Mouse (Mus musculus): ENCODE results near the gene Stard3nl.
"Not testable (repeated sequence)": the region's sequence is repeated elsewhere in the genome, so short reads cannot be mapped to it uniquely, and the experiment has no call there.

The Stard3nl gene

DNA sequence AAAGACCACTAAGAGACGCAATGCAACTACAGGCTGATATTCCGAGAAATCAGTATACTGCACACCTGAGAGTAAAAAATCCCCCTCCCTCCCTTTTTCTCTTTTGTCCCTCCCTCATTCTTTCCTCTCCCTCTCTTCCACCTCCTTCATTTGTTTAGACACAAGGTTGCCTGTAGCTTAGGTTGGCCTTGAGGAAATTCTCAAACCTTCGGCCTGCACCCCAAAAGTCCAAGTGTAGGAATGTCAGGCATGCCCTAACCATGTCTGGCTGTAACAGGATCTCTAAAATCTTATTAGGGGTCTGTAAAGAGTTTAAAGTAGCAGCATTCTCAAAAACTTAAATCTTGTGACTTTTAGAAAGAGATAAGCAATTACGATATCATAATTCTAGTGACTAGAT lies 10.4 kb downstream of the Stard3nl start:
- DNase-seq (ENCODE audit: low spot score in 2 of 2): no peak

DNA sequence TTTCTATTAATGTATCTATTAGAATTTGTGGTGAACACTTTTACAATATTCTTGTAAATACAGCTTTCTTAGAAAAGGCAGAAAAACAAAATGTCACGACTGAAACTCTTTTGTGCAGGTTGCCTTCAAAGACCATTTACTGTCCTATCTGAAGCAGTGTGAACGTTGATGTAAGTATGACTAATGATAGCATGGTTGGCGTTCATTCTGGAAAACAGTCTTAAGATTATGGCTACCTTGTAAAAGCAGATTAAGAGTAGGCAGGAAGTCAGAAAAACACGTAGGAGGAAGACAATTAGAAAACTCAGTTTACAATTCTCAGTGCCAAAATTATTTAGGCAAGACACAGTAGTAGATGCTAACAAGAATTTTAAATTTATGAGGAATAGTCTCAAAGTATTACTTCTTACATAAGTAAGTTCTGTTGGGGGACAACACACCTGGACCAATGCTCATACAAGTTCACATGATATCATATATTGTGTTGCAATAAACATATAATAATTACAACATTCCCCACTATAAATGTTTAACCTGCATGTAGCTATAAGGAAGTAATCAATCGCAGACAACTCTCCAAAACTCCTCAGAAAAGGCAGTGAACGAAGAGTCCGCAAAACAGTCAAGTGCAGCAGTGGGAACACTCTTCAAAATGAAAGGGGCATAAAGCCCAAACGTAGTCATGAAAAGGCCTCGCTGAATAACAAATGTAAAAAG lies 14.3 kb downstream of the Stard3nl start:
- DNase-seq (ENCODE audit: low spot score in 2 of 2): no peak

DNA sequence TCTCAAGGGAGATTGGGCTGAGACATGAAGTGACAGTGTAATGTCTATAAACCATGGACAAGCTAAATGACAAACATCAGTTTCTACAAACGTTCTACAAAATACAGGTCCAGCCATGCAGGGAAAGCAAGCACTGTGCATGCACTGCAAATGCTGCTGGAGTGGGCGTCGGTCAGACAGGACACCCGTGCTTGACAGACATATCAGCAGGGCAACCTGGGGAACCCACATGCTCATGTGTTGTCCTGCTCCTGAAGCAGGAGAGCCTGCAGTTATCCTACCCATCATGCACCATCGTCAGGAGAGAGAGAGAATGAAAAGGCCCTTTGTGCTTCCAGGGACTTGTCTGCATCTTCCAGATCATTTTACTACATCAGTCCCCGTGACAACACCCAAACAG lies 16.3 kb downstream of the Stard3nl start:
- DNase-seq (ENCODE audit: low spot score in 2 of 2): no peak

DNA sequence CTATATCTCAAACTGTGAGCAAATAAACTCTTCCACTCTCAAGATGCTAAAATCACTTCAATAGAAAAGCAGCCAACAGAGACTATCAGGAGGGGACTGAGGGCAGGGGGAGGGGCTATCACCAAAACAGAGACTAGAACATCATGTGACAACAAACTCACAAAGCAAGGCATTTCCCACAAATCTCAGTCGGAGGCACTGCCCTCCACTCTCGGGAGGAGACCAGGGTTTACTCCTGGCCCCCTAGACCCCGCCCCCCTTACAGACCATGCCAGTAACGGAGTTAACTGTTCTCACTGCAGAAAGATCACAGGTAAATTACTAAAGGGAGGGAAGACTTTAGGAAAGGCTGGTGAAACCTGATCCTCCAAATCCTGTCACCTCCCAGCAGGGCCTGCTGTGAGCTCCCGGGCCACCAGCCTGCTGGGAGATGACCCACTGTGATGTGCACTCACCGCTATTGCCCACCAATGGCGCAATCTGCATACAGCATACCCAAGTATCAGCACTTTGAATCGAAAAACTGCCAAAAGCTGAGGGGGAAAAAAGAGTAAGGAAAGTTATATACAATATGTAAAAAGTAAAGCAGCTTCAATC lies 23.4 kb downstream of the Stard3nl start:
- no peak for DNase-seq (ENCODE audit: low spot score in 2 of 2)

DNA sequence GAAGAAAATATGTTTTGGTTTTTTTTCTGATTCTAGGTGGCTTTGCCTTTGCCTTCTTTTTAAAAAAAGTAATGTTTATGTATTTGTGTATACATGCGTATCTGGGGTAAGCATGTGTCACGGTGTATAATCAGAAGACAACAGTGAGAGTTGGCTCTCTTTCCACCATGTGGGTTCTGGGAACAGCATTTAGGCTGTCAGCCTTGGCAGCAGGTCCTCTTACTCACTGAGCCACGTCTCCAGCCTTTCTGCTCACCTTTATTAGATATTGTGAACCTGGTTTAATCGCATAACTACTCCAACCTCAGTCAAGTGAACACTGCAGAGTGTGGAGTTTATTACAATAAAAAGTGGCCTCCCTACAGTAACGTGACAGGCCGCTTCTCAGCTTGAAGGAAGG lies 26.8 kb downstream of the Stard3nl start:
- DNase-seq (ENCODE audit: low spot score in 2 of 2): no peak

DNA sequence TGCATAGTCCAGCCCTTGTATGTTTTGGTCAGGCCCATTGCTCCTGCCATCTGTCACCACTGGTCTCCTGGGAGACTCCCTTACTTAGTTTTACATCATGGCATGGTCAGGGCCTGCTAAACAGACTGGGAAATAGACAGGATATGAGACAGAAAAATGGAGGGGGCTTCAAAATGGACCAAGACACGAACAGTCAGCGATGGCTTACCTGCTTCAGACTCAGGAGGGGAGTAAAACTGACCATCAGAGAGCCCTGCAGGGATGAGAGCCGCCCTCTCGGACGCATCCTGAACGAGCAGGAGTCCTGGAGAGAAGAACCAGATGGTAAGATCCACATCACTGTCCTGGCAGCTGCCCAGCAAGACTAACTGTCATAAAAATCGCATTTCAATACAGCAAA lies 28.1 kb downstream of the Stard3nl start:
- no peak for DNase-seq (ENCODE audit: low spot score in 2 of 2)

DNA sequence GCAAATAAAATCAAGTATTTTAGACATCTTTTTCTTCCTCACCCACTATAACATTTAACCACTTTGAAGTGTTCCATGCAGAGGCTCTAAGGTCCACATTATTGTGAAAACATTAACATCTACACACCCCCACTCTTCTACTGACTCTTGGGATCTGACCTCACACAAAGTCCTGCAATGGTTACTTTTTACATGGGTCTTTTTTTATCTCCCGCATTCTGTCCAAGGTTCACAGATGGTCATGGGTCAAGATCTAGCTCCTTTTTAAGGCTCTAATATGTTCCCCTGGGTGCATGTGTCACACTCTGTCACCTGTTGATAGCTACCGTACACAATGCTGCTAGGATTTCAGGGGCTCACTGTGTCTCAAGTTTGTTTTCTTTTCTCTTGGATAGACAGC lies 28.7 kb downstream of the Stard3nl start:
- no peak for DNase-seq (ENCODE audit: low spot score in 2 of 2)

DNA sequence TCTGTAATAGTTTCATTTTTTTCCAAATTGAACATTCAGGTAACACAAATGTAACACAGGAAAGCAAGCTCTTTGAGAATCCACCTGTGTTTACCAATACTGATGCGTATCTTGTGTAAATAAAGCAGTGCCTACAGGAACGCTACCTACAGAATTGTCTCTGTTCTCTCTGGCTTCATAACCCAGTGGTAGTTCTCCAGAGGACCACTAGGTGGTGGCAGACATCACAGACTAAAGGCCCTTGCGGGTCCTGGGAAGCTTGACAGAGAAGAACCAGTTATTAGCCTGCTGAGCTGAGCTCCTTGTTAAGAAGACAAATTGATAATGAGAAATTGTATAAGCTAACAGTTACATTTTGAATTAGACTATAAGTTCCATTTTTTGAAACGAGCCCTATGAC lies 30.0 kb downstream of the Stard3nl start:
- DNase-seq (ENCODE audit: low spot score in 2 of 2): peak; percentile 47 to 72

DNA sequence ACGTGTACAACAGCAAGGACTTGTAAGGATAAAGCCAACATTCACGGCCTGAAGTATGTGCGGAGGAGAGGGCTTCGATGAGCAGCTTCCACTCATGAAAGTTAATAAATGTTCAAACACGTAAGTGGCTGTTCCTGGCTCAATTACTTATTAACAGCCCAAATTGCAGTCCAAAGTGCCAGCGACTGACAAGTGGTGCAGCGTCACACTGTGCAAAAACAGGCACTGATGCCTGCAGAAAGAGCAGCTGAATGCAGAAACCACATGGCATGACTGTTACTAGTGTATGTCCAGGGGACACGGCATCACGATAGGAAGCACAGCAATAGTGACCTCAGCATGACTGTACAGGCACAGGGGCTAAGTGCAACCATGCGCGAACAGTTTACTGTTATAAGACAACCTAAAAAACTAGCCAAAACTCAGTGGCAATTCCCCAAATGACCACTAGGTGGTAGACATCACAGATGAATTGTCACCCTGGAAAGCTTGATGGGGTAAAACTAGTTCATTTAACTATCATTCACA lies 31.3 kb downstream of the Stard3nl start:
- peak in 1 of 2 experiments; percentile 67 for DNase-seq (ENCODE audit: low spot score in 2 of 2)

DNA sequence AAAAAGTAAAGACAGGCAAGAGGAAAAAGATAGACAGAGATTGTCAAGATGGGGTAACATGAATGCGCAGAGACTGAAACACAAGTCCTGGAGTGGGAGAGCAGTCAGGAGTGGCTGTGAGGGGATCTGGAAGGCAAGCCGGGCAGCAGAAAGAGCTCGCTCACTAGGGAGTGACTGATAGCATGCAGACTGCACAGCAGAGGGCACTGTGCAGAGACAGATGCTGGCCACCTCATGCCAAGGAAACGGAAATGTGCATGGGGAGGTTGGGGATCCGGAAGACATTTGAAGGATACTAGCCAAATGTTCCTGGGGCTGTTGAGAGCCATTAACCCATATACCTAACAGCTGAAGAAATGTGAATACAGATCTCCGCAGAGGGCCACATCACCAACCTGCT lies 33.2 kb downstream of the Stard3nl start:
- no peak for DNase-seq (ENCODE audit: low spot score in 2 of 2)

DNA sequence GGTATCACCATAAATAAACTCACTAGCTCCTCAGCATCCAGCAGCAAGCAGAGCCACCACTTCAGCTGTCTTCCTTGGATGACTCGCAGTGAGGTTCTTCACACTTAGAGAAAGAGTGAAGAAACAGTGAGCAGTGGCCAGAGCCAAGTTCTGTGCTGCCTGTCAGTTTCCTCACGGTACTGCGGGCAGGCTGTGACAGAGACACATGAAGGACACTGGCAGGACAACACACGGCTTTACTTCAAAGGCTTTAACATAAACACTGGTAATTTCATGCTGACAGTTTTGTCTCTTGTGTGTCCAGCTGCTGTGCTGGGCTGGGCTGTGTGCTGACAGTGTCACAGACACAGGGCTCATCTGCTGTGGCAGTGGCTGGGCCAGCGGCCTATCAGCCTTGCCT lies 37.6 kb downstream of the Stard3nl start:
- DNase-seq (ENCODE audit: low spot score in 2 of 2): no peak

DNA sequence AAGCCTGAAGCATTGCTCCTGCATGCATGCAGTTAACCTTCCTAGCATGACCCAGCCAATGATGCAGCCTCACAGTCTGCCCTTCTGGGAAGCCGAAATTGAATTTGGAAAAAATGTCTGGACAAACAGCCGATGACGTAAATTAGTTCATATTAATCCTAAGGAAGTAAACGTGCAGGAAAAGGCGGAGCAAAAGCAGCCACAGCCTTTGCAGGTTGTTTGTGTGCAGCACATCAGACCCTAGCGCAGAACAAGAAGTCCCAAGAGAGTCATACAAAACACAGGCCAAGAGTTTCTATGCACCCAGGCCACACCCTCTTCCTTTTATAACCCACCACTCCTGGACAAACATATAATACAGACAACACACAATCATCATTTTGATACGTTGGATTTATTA lies 38.3 kb downstream of the Stard3nl start:
- DNase-seq (ENCODE audit: low spot score in 2 of 2): no peak

DNA sequence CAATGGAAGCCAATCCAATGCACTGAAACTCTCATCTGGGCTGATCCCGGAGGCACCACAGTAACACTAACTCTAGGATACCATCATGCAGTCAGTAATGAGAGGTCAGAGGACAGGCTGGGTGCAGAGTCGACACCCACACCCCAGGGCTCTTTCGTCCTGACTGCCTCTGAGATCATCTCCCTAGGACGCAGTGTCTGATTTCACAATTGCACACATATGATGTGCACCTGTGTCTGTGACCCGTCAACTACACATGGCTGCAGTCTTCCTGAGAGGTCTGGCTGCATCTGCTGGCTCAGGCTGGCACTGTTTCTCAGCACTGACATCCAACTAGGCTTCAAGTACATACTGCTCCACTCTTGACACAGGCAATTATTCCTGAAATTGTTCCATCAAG lies 38.9 kb downstream of the Stard3nl start:
- no peak for DNase-seq (ENCODE audit: low spot score in 2 of 2)

DNA sequence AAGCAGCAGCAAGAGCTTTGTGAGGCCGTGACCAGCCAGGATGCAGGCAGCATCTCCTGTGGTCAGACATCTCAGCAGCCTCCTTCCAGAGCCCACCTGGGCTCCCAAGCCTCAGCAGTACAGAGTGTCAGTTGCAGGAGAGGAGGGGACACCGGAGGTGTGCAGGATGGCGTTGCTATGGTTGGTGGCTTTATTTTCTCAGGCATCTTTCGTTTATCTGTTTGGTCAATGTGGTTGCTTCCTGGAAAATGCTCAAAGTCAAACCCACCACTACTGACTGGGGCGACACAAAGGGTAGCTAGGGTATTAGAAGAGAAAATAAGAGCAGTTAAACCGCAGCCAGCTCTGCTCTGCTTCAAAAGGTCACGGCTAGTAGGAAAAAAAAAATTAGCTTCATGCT lies 39.5 kb downstream of the Stard3nl start:
- no peak for DNase-seq (ENCODE audit: low spot score in 2 of 2)

DNA sequence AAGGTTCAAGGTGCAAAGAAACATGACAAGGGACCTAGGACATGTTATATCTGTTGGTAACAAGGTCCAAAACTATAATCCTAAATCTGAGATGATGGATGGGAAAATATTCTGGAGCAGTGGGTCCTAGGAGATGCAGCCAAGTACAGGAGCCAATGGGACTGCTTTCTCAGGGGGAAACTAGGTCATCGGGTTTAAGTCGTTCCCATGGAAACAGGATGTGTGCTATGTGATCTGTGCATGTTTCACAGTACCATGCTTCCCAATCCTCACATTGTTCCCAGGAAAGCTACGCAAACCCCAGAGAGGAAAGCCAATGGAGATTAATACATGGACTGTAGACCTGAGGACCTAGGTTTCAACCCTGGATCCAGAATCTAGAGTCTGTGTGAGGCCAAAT lies 42.8 kb downstream of the Stard3nl start:
- no peak for DNase-seq (ENCODE audit: low spot score in 2 of 2)

DNA sequence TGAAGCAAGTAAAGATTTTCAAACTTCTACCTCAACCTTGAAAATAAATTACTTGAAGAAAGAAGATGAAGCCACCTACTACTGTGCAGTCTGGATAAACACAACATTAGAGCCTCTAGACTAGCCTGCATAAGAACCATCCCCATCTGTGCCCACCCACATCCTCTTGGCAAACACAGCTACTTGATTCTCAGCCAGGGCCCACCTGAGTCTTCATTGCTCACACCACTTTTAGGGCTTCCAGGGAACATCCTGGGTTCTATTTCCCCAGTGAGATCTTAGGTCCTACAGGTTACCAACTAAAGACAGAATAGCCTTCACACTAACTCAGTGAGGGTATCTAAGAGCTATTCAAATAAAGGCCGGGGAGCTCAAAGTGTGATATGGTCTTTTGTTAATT lies 55.2 kb downstream of the Stard3nl start:
- peak in 1 of 2 experiments; percentile 43 for DNase-seq (ENCODE audit: low spot score in 2 of 2)

DNA sequence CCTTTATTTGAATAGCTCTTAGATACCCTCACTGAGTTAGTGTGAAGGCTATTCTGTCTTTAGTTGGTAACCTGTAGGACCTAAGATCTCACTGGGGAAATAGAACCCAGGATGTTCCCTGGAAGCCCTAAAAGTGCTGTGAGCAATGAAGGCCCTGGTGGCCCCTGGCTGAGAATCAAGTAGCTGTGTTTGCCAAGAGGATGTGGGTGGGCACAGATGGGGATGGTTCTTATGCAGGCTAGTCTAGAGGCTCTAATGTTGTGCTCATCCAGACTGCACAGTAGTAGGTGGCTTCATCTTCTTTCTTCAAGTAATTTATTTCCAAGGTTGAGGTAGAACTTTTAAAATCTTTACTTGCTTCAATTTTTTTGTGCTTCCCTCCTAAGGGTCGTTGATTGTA lies 59.3 kb downstream of the Stard3nl start:
- not testable (repeated sequence) for DNase-seq (ENCODE audit: low spot score in 2 of 2)
